Mouse (Mus musculus): ENCODE results near the gene Casq2.
A peak's percentile ranks its signal among the peaks of the same experiment; 100 is the strongest.

Casq2 gene

GRCm38 (mm10) chr3:102079413-102079812 is 6.8 kb upstream of the Casq2 start:
- no peak for DNase-seq (ENCODE audit: inconsistent age in 2 of 2, low spot score in 1 of 2)

- peak; percentile 70 to 93 for DNase-seq (ENCODE audit: inconsistent age in 2 of 2, low spot score in 1 of 2)
Measured at GRCm38 (mm10) chr3:102081862-102082261, 4.4 kb upstream of the Casq2 start.

GRCm38 (mm10) chr3:102083589-102084230 is 2.5 kb upstream of the Casq2 start:
- DNase-seq (ENCODE audit: inconsistent age in 2 of 2, low spot score in 1 of 2): no peak

GRCm38 (mm10) chr3:102084833-102085491 is 1.3 kb upstream of the Casq2 start:
- no peak for DNase-seq (ENCODE audit: inconsistent age in 2 of 2, low spot score in 1 of 2)

GRCm38 (mm10) chr3:102085719-102086118 is 496 bp upstream of the Casq2 start:
- peak; percentile 73 to 90 for DNase-seq (ENCODE audit: inconsistent age in 2 of 2, low spot score in 1 of 2)

- no peak for DNase-seq (ENCODE audit: inconsistent age in 2 of 2, low spot score in 1 of 2)
Measured at GRCm38 (mm10) chr3:102094841-102095240, 8.6 kb downstream of the Casq2 start.

- no peak for DNase-seq (ENCODE audit: inconsistent age in 2 of 2, low spot score in 1 of 2)
Measured at GRCm38 (mm10) chr3:102095412-102095811, 9.2 kb downstream of the Casq2 start.

GRCm38 (mm10) chr3:102096366-102096765 is 10.2 kb downstream of the Casq2 start:
- no peak for DNase-seq (ENCODE audit: inconsistent age in 2 of 2, low spot score in 1 of 2)

GRCm38 (mm10) chr3:102096976-102097375 is 10.8 kb downstream of the Casq2 start:
- peak; percentile 25 to 70 for DNase-seq (ENCODE audit: inconsistent age in 2 of 2, low spot score in 1 of 2)

GRCm38 (mm10) chr3:102099242-102099641 is 13.0 kb downstream of the Casq2 start:
- no peak for DNase-seq (ENCODE audit: inconsistent age in 2 of 2, low spot score in 1 of 2)

- DNase-seq (ENCODE audit: inconsistent age in 2 of 2, low spot score in 1 of 2): peak; percentile 12 to 54
Measured at GRCm38 (mm10) chr3:102099793-102100192, 13.6 kb downstream of the Casq2 start.

GRCm38 (mm10) chr3:102101445-102101844 is 15.2 kb downstream of the Casq2 start:
- no peak for DNase-seq (ENCODE audit: inconsistent age in 2 of 2, low spot score in 1 of 2)

GRCm38 (mm10) chr3:102103811-102104565 is 17.8 kb downstream of the Casq2 start:
- DNase-seq (ENCODE audit: inconsistent age in 2 of 2, low spot score in 1 of 2): peak; percentile 29 to 70

GRCm38 (mm10) chr3:102108201-102108600 is 22.0 kb downstream of the Casq2 start:
- no peak for DNase-seq (ENCODE audit: inconsistent age in 2 of 2, low spot score in 1 of 2)

GRCm38 (mm10) chr3:102111979-102112599 is 25.9 kb downstream of the Casq2 start:
- DNase-seq (ENCODE audit: inconsistent age in 2 of 2, low spot score in 1 of 2): no peak

- no peak for DNase-seq (ENCODE audit: inconsistent age in 2 of 2, low spot score in 1 of 2)
Measured at GRCm38 (mm10) chr3:102120947-102121346, 34.7 kb downstream of the Casq2 start.

- peak; percentile 14 to 48 for DNase-seq (ENCODE audit: inconsistent age in 2 of 2, low spot score in 1 of 2)
Measured at GRCm38 (mm10) chr3:102122046-102122445, 35.8 kb downstream of the Casq2 start.

GRCm38 (mm10) chr3:102123654-102124053 is 37.4 kb downstream of the Casq2 start:
- no peak for DNase-seq (ENCODE audit: inconsistent age in 2 of 2, low spot score in 1 of 2)

- no peak for DNase-seq (ENCODE audit: inconsistent age in 2 of 2, low spot score in 1 of 2)
Measured at GRCm38 (mm10) chr3:102125546-102125945, 39.3 kb downstream of the Casq2 start.

GRCm38 (mm10) chr3:102127114-102127513 is 40.9 kb downstream of the Casq2 start:
- DNase-seq (ENCODE audit: inconsistent age in 2 of 2, low spot score in 1 of 2): no peak

- DNase-seq (ENCODE audit: inconsistent age in 2 of 2, low spot score in 1 of 2): no peak
Measured at GRCm38 (mm10) chr3:102128242-102128641, 42.0 kb downstream of the Casq2 start.
